ENCODE assay signal across 8 mouse cellular contexts in the genomic region with DNA sequence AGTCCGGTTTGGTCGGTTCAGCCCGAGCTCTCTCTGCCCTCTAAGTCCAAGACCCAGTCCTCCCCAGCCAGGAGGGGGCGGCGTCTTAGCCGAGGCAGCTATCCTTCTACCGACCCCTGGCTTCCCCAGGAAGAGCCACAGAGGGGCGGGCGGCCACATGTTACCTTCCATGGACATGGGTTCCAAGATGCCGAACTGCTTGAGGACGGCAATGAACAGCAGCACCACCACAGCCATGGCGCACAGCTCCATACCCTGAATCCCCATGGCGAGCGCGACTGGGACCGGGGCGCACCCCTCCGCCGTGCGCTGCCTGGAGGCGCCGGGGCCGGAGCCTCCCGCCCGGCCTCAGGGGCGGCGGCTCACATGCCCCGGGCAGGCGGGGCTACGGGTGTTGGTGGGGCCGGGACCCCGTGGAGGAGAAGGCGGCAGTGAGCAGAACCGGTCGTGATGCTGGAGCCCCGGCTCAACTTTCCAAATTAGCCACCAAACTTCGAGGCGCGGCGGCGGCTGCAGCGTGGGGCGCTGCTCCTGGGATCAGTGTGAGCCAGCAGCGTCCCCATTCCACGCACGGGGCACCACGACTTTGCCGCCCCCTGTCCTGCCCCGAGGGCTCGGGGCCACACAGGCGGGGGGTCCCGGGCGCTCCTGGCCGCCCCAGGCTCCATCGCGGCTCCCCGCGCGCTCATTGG. TPM values are rescaled to one million over a fixed set of nuclear protein-coding genes. Genes with fewer than 3 reads are reported as not detected.
DNase-seq lines count a peak whose midpoint lies in the region; ATAC-seq lines count a peak whose summit lies in the region.

No protein-coding gene starts in this region.

- peak overlapping the region; percentile 69 for H3K4me2 ChIP-seq in forebrain, embryonic 13.5 days
- peak overlapping the region; percentile 63 for H3K4me2 ChIP-seq in midbrain, embryonic 16.5 days (ENCODE audit: low read length)

- H3K27me3 ChIP-seq in forebrain, embryonic 13.5 days, result peaks cover 71% of the 10 kb centered on the region
- peaks cover 66% of the 10 kb centered on the region for H3K27me3 ChIP-seq in midbrain, embryonic 16.5 days (ENCODE audit: control insufficient read depth, insufficient read depth, low read depth, low read length)

- no peak overlapping the region for H3K27ac ChIP-seq in forebrain, embryonic 13.5 days
- H3K27ac ChIP-seq in midbrain, embryonic 16.5 days (ENCODE audit: low read length), result no peak overlapping the region

- WGBS in forebrain, embryonic 13.5 days, result under 1% methylated on average over 56 of the region's 59 CpGs
- under 1% methylated on average over 58 of the region's 59 CpGs for WGBS in midbrain, embryonic 16.5 days

- no peak for ATAC-seq in forebrain, embryonic 13.5 days
- no peak for ATAC-seq in midbrain, embryonic 16.5 days
- ATAC-seq in inflammation-experienced regulatory T-cells, adult 6 months, result no peak

- no peaks in the 10 kb centered on the region for H3K36me3 ChIP-seq in forebrain, embryonic 13.5 days (ENCODE audit: poor library complexity, severe bottlenecking)
- no peaks in the 10 kb centered on the region for H3K36me3 ChIP-seq in midbrain, embryonic 16.5 days (ENCODE audit: control insufficient read depth, insufficient read depth, low read length)

- peak; percentile 15 for DNase-seq in ovary, postnatal 10 days (ENCODE audit: low spot score)
- DNase-seq in ovary, postnatal 14 days (ENCODE audit: low spot score), result no peak
- peak; percentile 54 for DNase-seq in kidney, postnatal 10 days
- no peak for DNase-seq in layer of hippocampus, postnatal 36 days
- no peak for DNase-seq in retina, embryonic 14.5 days (ENCODE audit: low spot score)

- no peaks in the 10 kb centered on the region for H3K9me3 ChIP-seq in forebrain, embryonic 13.5 days (replicated peaks)
- no peaks in the 10 kb centered on the region for H3K9me3 ChIP-seq in midbrain, embryonic 16.5 days (replicated peaks; ENCODE audit: control insufficient read depth, low read length, poor library complexity, severe bottlenecking)

- H3K4me3 ChIP-seq in forebrain, embryonic 13.5 days, result peak overlapping the region; percentile 38
- H3K4me3 ChIP-seq in midbrain, embryonic 16.5 days (ENCODE audit: low read depth, low read length), result peak overlapping the region; percentile 33

- peak overlapping the region; percentile 40; the same call in 1 of the 2 replicates for H3K9ac ChIP-seq in forebrain, embryonic 13.5 days
- H3K9ac ChIP-seq in midbrain, embryonic 16.5 days (ENCODE audit: low read depth, low read length), result peak overlapping the region; percentile 34; the same call in 1 of the 2 replicates

- H3K4me1 ChIP-seq in forebrain, embryonic 13.5 days, result peaks cover 36% of the 10 kb centered on the region
- peaks cover 27% of the 10 kb centered on the region for H3K4me1 ChIP-seq in midbrain, embryonic 16.5 days (ENCODE audit: control insufficient read depth, insufficient read depth, low read length)

RNA-seq across cellular contexts. Expression of a gene that starts 37.6 kb away (rescaled TPM):
- polyA plus RNA-seq in forebrain, embryonic 13.5 days (2015; fragmentation: Nextera tagmentation; extraction: Ambion mirVana), result 28.2 and 31.6 TPM in 2 replicates
- 32.2 and 37.3 TPM in 2 replicates for polyA plus RNA-seq in midbrain, embryonic 16.5 days (2015; fragmentation: Nextera tagmentation; extraction: Ambion mirVana)
- 10 to 100 TPM; 15.8 to 18.9 TPM for total RNA-seq in layer of hippocampus, postnatal 36 days (2021)
- 10 to 100 TPM; 29.3 to 66.5 (median 38.0) TPM for polyA plus RNA-seq in inflammation-experienced regulatory T-cells, adult 6 months (2017; shearing (Covaris generic))

RNA-seq across cellular contexts. Expression of a gene that starts 39.9 kb away (rescaled TPM):
- 5.2 and 6.3 TPM in 2 replicates for polyA plus RNA-seq in forebrain, embryonic 13.5 days (2015; fragmentation: Nextera tagmentation; extraction: Ambion mirVana)
- polyA plus RNA-seq in midbrain, embryonic 16.5 days (2015; fragmentation: Nextera tagmentation; extraction: Ambion mirVana), result 9.1 and 13.0 TPM in 2 replicates
- total RNA-seq in layer of hippocampus, postnatal 36 days (2021), result 10 to 100 TPM; 59.6 to 61.7 TPM
- polyA plus RNA-seq in inflammation-experienced regulatory T-cells, adult 6 months (2017; shearing (Covaris generic)), result 1 to 10 TPM in 1 of 3 experiments, not detected in 2; 3.5 TPM

RNA-seq across cellular contexts. Expression of a gene that starts 57.0 kb away (rescaled TPM):
- 0.12 and 0.13 TPM in 2 replicates for polyA plus RNA-seq in forebrain, embryonic 13.5 days (2015; fragmentation: Nextera tagmentation; extraction: Ambion mirVana)
- polyA plus RNA-seq in midbrain, embryonic 16.5 days (2015; fragmentation: Nextera tagmentation; extraction: Ambion mirVana), result 0.12 and 0.23 TPM in 2 replicates
- under 1 TPM in 1 of 2 experiments, not detected in 1; 0.20 TPM for total RNA-seq in layer of hippocampus, postnatal 36 days (2021)
- under 1 TPM in 2 of 3 experiments, not detected in 1; 0.14 to 0.34 TPM for polyA plus RNA-seq in inflammation-experienced regulatory T-cells, adult 6 months (2017; shearing (Covaris generic))

RNA-seq across cellular contexts. Expression of a gene that starts 59.3 kb away (rescaled TPM):
- not detected in 2 replicates for polyA plus RNA-seq in forebrain, embryonic 13.5 days (2015; fragmentation: Nextera tagmentation; extraction: Ambion mirVana)
- polyA plus RNA-seq in midbrain, embryonic 16.5 days (2015; fragmentation: Nextera tagmentation; extraction: Ambion mirVana), result 0.05 and 0.19 TPM in 2 replicates
- under 1 TPM; 0.07 to 0.08 TPM for total RNA-seq in layer of hippocampus, postnatal 36 days (2021)
- polyA plus RNA-seq in inflammation-experienced regulatory T-cells, adult 6 months (2017; shearing (Covaris generic)), result under 1 TPM in 1 of 3 experiments, not detected in 2; 0.10 TPM

Comparison
In these comparisons a context has a peak if more than half of its experiments do, and no peak if none do; other contexts are left out.
1. DNase-seq: peak in ovary, postnatal 10 days (single experiment) and kidney, postnatal 10 days (single experiment); none in ovary, postnatal 14 days (single experiment), layer of hippocampus, postnatal 36 days (0 of 2) and retina, embryonic 14.5 days (single experiment).